Mouse (Mus musculus) right cerebral cortex, postnatal 14 days (tissue): Measurements from ENCODE around the gene Card6.

Experiments
- DNase-seq: peaks from one replicate; pipeline ENCODE4 v3.0.0; 2022

Card6 gene

GRCm38 (mm10) chr15:5129111-5129805, 20.9 kb upstream of the Card6 start:
- no peak for DNase-seq

- no peak for DNase-seq
Observed at GRCm38 (mm10) chr15:5128176-5128940, 20.0 kb upstream of the Card6 start.

- DNase-seq = no peak
Observed at GRCm38 (mm10) chr15:5127487-5127886, 19.1 kb upstream of the Card6 start.

- no peak for DNase-seq
Observed at GRCm38 (mm10) chr15:5126456-5126855, 18.1 kb upstream of the Card6 start.

GRCm38 (mm10) chr15:5121535-5122313, 13.4 kb upstream of the Card6 start:
- no peak for DNase-seq

- no peak for DNase-seq
Observed at GRCm38 (mm10) chr15:5119707-5120106, 11.4 kb upstream of the Card6 start.

GRCm38 (mm10) chr15:5119192-5119591, 10.9 kb upstream of the Card6 start:
- no peak for DNase-seq

- DNase-seq = no peak
Observed at GRCm38 (mm10) chr15:5118626-5119025, 10.3 kb upstream of the Card6 start.

- no peak for DNase-seq
Observed at GRCm38 (mm10) chr15:5117031-5117601, 8.8 kb upstream of the Card6 start.

GRCm38 (mm10) chr15:5116270-5117030, 8.1 kb upstream of the Card6 start, which contains the start of gene Rpl37:
TSS of gene Rpl37 (plus strand) at chr15:5116645.
- peak; percentile 98 for DNase-seq

GRCm38 (mm10) chr15:5115173-5115572, 6.8 kb upstream of the Card6 start:
- no peak for DNase-seq

GRCm38 (mm10) chr15:5112651-5113050, 4.3 kb upstream of the Card6 start:
- no peak for DNase-seq

GRCm38 (mm10) chr15:5108655-5109040, 309 bp upstream of the Card6 start:
- DNase-seq = no peak

- DNase-seq = no peak
Observed at GRCm38 (mm10) chr15:5106293-5106692, 2.0 kb downstream of the Card6 start.

GRCm38 (mm10) chr15:5105891-5106290, 2.4 kb downstream of the Card6 start:
- no peak for DNase-seq

GRCm38 (mm10) chr15:5102312-5102711, 6.0 kb downstream of the Card6 start:
- no peak for DNase-seq

GRCm38 (mm10) chr15:5097376-5097775, 11.0 kb downstream of the Card6 start:
- DNase-seq = no peak

GRCm38 (mm10) chr15:5095534-5096301, 12.6 kb downstream of the Card6 start:
- DNase-seq = no peak

- no peak for DNase-seq
Observed at GRCm38 (mm10) chr15:5090131-5090530, 18.2 kb downstream of the Card6 start.

GRCm38 (mm10) chr15:5088850-5089608, 19.3 kb downstream of the Card6 start:
- DNase-seq = no peak

- DNase-seq = no peak
Observed at GRCm38 (mm10) chr15:5086162-5086561, 22.2 kb downstream of the Card6 start.
